Mouse (Mus musculus): ENCODE data around the gene Pnrc2. TPM values are rescaled to one million over a fixed set of nuclear protein-coding genes. Genes with fewer than 3 reads are reported as not detected.
A peak's percentile ranks its signal among the peaks of the same experiment; 100 is the strongest.

Gene Pnrc2
- total RNA-seq, 2 experiments from 2014 or later = 104 to 111 TPM

GRCm38 (mm10) chr4:135892884-135893283, 19.2 kb upstream of the Pnrc2 start:
- no peak for DNase-seq

- DNase-seq = no peak
Measured at GRCm38 (mm10) chr4:135891539-135891938, 17.9 kb upstream of the Pnrc2 start.

- DNase-seq = peak; percentile 83 to 89
Measured at GRCm38 (mm10) chr4:135889884-135890283, 16.2 kb upstream of the Pnrc2 start.

GRCm38 (mm10) chr4:135889146-135889883, 15.7 kb upstream of the Pnrc2 start:
- no peak for DNase-seq

GRCm38 (mm10) chr4:135888448-135889057, 14.9 kb upstream of the Pnrc2 start:
- DNase-seq = no peak

- no peak for DNase-seq
Measured at GRCm38 (mm10) chr4:135886184-135886583, 12.5 kb upstream of the Pnrc2 start.

- DNase-seq = peak; percentile 67 to 68
Measured at GRCm38 (mm10) chr4:135885676-135886075, 12.0 kb upstream of the Pnrc2 start.

GRCm38 (mm10) chr4:135884531-135884930, 10.9 kb upstream of the Pnrc2 start:
- no peak for DNase-seq

- DNase-seq = no peak
Measured at GRCm38 (mm10) chr4:135883881-135884516, 10.3 kb upstream of the Pnrc2 start.

GRCm38 (mm10) chr4:135883401-135883851, 9.8 kb upstream of the Pnrc2 start:
- DNase-seq = peak; percentile 63 to 69

GRCm38 (mm10) chr4:135882023-135882422, 8.4 kb upstream of the Pnrc2 start:
- no peak for DNase-seq

- DNase-seq = no peak
Measured at GRCm38 (mm10) chr4:135880576-135880975, 6.9 kb upstream of the Pnrc2 start.

- no peak for DNase-seq
Measured at GRCm38 (mm10) chr4:135880018-135880417, 6.4 kb upstream of the Pnrc2 start.

GRCm38 (mm10) chr4:135879021-135879420, 5.4 kb upstream of the Pnrc2 start:
- no peak for DNase-seq

- DNase-seq = no peak
Measured at GRCm38 (mm10) chr4:135877742-135878141, 4.1 kb upstream of the Pnrc2 start.

GRCm38 (mm10) chr4:135876583-135877020, 3.0 kb upstream of the Pnrc2 start:
- DNase-seq = peak; percentile 71 to 78

GRCm38 (mm10) chr4:135875991-135876582, 2.4 kb upstream of the Pnrc2 start:
- peak; percentile 62 to 78 for DNase-seq

GRCm38 (mm10) chr4:135875546-135875945, 1.9 kb upstream of the Pnrc2 start:
- no peak for DNase-seq

- no peak for DNase-seq
Measured at GRCm38 (mm10) chr4:135874564-135875535, 1.2 kb upstream of the Pnrc2 start.

GRCm38 (mm10) chr4:135872589-135873391, 860 bp downstream of the Pnrc2 start:
- DNase-seq = peak in 1 of 2 experiments; percentile 21

GRCm38 (mm10) chr4:135872015-135872414, 1.6 kb downstream of the Pnrc2 start:
- DNase-seq = no peak

All from adrenal gland, postnatal 36 days (tissue).